Mouse (Mus musculus): ENCODE measurements around the gene Gm17949. TPM values are rescaled to one million over a fixed set of nuclear protein-coding genes. Genes with fewer than 3 reads are reported as not detected.
A peak's percentile ranks its signal among the peaks of the same experiment; 100 is the strongest.

The Gm17949 gene
- polyA plus RNA-seq, 1 experiment from 2014 or later: 0.43 TPM

DNA sequence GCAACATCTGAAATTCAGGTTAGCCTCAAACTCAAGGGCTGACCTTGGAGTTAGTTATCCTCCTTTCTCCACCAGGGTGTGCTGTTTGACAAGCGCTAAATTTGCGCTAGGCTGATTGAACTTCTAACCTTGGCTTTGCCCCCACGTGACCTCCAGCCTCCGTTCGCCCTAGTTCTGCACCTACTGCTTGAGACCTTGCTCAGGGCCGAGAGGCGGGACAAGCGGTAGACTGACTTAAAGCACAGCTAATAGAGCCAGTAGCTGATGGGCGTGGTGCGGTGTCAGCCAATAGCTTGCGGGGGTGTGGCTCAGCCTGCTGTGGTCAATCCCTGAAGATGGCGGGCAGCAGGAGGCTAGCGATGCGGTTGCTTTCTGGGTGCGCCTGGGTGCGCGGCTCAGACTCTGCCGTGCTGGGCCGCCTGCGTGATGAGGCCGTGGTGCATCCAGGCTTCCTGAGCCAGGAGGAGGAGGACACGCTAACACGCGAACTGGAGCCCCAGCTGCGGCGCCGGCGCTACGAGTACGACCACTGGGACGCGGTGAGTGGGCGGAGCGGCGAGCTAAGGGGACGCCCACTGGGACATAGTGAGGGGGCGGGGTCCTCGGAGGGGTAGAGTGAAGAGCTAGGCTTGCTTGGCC is 14.1 kb upstream of the Gm17949 start, which contains the start of gene Alkbh7:
TSS of gene Alkbh7 (plus strand) at position 311 of the 639 bp plus-strand sequence.
- Histone ChIP-seq H3K27me3 (ENCODE audit: poor library complexity, severe bottlenecking) (no peaks in the 10 kb centered on the region), H3K4me1 (peaks cover 19% of the 10 kb centered on the region), H3K36me3 (replicated peaks) (peaks cover 81% of the 10 kb centered on the region), H3K27ac (peak within 1 kb of the TSS; percentile 87), H3K4me3 (peak within 1 kb of the TSS; percentile 85), H3K9me3 (no peaks in the 10 kb centered on the region)
- peak; percentile 97 for DNase-seq (ENCODE audit: extremely low spot score, low spot score)
- WGBS: under 1% methylated on average over 38 of the region's 38 CpGs

DNA sequence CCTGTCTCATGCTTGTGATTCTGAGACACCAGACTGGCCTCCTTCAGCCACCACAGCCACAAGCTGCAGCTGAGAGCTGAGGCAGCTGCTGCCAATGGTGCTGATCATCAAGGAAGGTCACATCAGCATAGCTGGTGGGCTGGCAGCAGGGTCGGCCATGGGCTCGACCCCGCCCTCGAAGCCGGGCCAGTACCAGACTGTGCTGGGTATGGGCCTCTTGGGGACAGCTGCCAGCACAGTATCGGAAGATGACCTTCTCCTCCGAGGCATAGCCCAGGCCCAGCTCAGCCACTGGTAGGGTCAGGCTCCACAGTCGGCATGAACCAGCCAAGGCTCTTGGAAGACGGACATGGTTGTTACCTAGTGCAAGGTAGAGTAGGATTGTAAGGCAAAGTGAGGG is 11.9 kb upstream of the Gm17949 start:
- Histone ChIP-seq H3K27ac (no peak overlapping the region), H3K27me3 (ENCODE audit: poor library complexity, severe bottlenecking) (no peaks in the 10 kb centered on the region), H3K9me3 (no peaks in the 10 kb centered on the region), H3K4me3 (no peak overlapping the region), H3K4me1 (peaks cover 19% of the 10 kb centered on the region), H3K36me3 (replicated peaks) (peaks cover 80% of the 10 kb centered on the region)
- no peak for DNase-seq (ENCODE audit: extremely low spot score, low spot score)
- 91% methylated on average over 9 of the region's 9 CpGs for WGBS

DNA sequence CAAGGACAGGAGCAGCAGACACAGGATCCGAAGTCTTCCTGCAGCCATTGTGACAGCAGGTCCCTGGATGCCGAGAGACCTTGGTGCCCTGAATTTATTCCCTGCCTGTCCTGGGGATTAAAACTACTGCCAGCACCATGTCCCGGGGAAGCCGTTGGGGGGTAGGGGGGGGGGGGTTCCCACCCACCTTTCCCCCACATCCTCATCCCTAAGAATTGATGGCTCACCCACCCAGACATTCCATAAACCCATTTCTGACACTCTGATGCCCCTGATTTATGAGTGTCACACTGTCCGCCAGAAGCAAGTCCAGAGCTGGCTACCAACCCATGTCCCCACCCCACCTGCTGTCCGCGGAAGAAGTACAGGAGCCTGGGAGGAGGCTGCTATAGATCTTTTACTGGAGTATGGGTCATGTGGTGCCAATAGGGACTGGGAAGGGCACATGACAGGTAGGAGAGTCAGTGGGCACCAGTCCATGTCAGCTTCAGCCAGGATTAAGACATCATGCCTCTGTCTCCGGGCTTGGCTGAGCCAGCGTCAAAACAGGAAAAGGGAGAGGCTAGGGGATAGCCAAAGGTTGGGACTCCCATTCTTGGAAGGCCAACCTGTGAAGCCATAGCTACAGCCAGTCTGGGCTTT is 11.2 kb upstream of the Gm17949 start, which contains the start of gene Pspn:
TSS of gene Pspn (minus strand) at position 51 of the 642 bp plus-strand sequence.
- Histone ChIP-seq H3K36me3 (replicated peaks) (peaks cover 80% of the 10 kb centered on the region), H3K9me3 (no peaks in the 10 kb centered on the region), H3K27ac (no peak within 1 kb of the TSS), H3K4me1 (peaks cover 19% of the 10 kb centered on the region), H3K27me3 (ENCODE audit: poor library complexity, severe bottlenecking) (no peaks in the 10 kb centered on the region), H3K4me3 (no peak within 1 kb of the TSS)
- no peak for DNase-seq (ENCODE audit: extremely low spot score, low spot score)
- WGBS: 89% methylated on average over 9 of the region's 9 CpGs

DNA sequence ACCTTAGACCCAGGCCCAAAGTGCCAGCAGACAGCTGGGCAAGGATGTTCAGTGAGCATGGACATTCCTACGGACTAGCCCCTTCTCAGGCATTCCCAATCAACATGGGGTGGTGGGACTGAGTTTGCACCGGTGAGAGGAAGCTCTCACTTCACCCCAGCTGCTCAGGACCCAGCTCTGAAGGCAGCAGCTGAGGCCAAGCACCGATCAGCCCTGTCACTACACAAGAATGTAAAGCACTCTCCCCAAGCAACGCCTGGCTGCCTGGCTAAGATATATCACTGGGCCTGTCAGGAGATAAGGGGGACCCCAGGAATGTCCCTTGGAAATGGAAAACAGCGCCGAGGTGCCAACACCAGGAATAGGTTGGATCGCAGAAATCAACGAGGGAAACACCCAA is 10.0 kb upstream of the Gm17949 start:
- no peak overlapping the region for H3K27ac ChIP-seq
- WGBS: 82% methylated on average over 8 of the region's 8 CpGs
- no peaks in the 10 kb centered on the region for H3K9me3 ChIP-seq
- H3K4me3 ChIP-seq: no peak overlapping the region
- H3K27me3 ChIP-seq (ENCODE audit: poor library complexity, severe bottlenecking): no peaks in the 10 kb centered on the region
- peaks cover 80% of the 10 kb centered on the region for H3K36me3 ChIP-seq (replicated peaks)
- peaks cover 19% of the 10 kb centered on the region for H3K4me1 ChIP-seq
- no peak for DNase-seq (ENCODE audit: extremely low spot score, low spot score)

DNA sequence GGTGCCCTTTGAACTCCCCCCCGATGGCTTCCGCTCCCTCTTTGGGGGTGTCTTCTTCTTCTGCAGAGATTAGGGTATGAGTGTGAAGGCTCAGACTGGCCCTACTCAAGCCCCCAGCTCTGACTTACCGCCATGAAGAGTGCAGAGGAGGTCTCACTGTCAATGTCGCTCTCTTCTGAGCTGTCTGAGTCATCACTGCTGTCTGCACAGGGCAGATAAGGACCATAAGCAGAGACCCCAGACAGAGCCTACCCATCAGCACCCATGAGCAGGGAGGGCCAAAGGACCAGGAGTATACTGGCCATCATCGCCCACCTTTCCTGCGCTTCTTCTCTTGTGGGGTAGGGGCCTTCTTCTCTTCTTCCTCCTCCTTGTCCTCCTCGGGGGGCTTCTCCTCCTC is 7.3 kb upstream of the Gm17949 start:
- Histone ChIP-seq H3K4me3 (no peak overlapping the region), H3K27ac (no peak overlapping the region), H3K4me1 (no peaks in the 10 kb centered on the region), H3K9me3 (no peaks in the 10 kb centered on the region), H3K36me3 (replicated peaks) (peaks cover 97% of the 10 kb centered on the region), H3K27me3 (ENCODE audit: poor library complexity, severe bottlenecking) (no peaks in the 10 kb centered on the region)
- DNase-seq (ENCODE audit: extremely low spot score, low spot score): no peak
- WGBS: 93% methylated on average over 7 of the region's 7 CpGs

DNA sequence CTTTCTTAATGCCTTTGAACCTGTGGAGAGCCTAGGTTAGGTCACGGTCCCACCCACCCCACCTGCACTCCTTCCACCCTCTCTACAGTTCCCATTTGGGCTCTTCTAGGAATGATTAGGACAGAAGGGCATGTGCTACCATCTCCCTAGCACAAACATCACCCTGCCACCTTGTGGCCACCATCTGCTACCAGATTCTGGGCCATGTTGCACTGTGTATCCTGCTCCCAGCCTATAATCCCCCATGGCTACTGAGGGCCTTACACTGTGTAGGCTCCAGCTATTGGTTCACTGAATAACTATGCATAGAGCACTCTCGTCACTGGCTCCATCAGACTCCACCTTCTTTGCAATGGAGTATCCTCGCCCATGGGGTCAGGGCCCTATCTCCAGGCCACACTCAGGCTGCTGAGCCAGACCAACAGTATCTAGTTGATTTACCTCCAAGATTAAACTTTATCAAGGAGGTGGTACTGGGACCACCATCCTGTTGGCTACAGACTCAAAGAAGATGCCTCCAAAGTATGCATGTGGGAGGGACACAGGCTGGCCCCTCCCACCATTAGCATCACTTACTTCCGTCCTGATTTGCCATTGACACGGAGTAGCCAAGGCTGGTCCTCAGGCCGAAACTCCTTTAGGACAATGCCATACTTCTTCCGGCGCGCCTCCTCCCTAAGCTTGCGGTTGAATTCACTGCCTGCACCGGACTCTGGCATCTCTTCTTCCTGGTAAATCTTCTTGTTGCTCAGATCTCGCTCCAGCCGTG is 3.9 kb upstream of the Gm17949 start:
- Histone ChIP-seq H3K27me3 (ENCODE audit: poor library complexity, severe bottlenecking) (no peaks in the 10 kb centered on the region), H3K4me3 (no peak overlapping the region), H3K4me1 (peaks cover 21% of the 10 kb centered on the region), H3K27ac (no peak overlapping the region), H3K36me3 (replicated peaks) (peaks cover 72% of the 10 kb centered on the region), H3K9me3 (no peaks in the 10 kb centered on the region)
- WGBS: 91% methylated on average over 13 of the region's 13 CpGs
- DNase-seq (ENCODE audit: extremely low spot score, low spot score): no peak

DNA sequence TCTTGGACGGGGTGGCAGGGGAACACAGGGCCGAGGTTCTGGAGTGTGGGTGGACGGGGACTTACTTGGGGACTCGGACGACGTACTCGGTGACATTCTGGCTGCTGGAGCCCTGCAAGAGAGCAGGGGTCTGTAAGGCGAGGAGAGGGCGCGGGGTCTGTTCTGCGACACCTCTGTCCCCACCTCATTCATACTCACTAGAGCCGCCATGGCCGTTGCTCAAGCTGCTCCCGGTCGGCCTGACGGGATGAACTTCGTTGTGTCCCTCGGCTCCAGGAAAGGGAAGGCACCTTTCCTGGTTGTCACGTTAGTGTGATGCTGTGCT is 396 bp upstream of the Gm17949 start:
- peaks cover 36% of the 10 kb centered on the region for H3K36me3 ChIP-seq (replicated peaks)
- peaks cover 25% of the 10 kb centered on the region for H3K4me1 ChIP-seq
- H3K4me3 ChIP-seq: peak overlapping the region; percentile 88
- no peaks in the 10 kb centered on the region for H3K27me3 ChIP-seq (ENCODE audit: poor library complexity, severe bottlenecking)
- WGBS: 1% methylated on average over 19 of the region's 19 CpGs
- no peaks in the 10 kb centered on the region for H3K9me3 ChIP-seq
- peak overlapping the region; percentile 96 for H3K27ac ChIP-seq
- no peak for DNase-seq (ENCODE audit: extremely low spot score, low spot score)

DNA sequence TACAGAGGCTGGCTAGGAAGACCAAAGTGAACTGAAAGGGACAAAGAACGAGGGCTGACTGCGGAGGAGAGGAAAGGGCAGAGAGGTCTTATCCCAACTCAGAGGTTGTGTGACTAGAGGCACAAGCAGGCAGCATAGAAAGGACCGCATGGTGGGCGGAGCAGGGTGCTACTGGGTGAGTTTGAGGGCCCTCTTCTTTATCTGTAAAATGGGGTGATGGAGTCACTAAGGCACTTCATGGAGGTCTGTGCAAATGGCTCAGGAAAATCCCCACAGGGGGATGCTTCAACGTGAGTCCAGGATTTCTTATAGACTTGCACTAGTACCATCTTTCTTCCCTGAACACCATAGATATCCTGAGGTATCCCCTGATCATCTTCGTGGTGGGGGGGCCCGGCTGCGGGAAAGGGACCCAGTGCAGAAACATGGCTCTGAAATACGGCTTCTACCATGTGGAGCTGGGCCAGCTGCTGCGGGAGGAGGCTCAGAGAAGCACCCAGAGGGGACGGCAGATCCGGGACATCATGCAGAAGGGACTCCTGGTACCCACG is 1.1 kb downstream of the Gm17949 start:
- Histone ChIP-seq H3K9me3 (no peaks in the 10 kb centered on the region), H3K4me3 (peak overlapping the region; percentile 88), H3K27me3 (ENCODE audit: poor library complexity, severe bottlenecking) (no peaks in the 10 kb centered on the region), H3K27ac (peak overlapping the region; percentile 96), H3K36me3 (replicated peaks) (peaks cover 22% of the 10 kb centered on the region), H3K4me1 (peaks cover 25% of the 10 kb centered on the region)
- DNase-seq (ENCODE audit: extremely low spot score, low spot score): no peak
- whole genome bisulfite sequencing: 75% methylated on average over 13 of the region's 13 CpGs

DNA sequence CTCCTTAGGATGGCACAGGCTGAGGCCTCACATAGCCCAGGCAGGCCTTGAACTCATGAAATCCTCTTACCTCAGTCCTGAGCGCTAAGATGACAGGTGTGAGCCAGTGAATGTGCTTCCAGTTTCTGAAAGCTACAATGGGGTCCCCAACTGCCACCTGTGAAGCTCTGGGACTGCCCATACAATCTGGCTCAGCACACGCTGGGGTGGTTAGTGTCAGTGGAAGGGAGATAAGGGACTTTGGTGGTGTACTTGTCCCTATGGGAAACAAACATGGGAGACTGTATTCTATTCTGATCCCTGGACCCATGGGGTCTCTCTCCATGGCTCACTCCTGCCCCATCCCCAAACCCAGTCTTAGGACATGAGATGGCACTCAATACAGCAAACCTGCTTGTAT is 8.4 kb downstream of the Gm17949 start:
- no peak overlapping the region for H3K27ac ChIP-seq
- DNase-seq (ENCODE audit: extremely low spot score, low spot score): no peak
- no peaks in the 10 kb centered on the region for H3K27me3 ChIP-seq (ENCODE audit: poor library complexity, severe bottlenecking)
- no peaks in the 10 kb centered on the region for H3K9me3 ChIP-seq
- peaks cover 58% of the 10 kb centered on the region for H3K36me3 ChIP-seq (replicated peaks)
- 85% methylated on average over 2 of the region's 2 CpGs for WGBS
- no peaks in the 10 kb centered on the region for H3K4me1 ChIP-seq
- H3K4me3 ChIP-seq: no peak overlapping the region

DNA sequence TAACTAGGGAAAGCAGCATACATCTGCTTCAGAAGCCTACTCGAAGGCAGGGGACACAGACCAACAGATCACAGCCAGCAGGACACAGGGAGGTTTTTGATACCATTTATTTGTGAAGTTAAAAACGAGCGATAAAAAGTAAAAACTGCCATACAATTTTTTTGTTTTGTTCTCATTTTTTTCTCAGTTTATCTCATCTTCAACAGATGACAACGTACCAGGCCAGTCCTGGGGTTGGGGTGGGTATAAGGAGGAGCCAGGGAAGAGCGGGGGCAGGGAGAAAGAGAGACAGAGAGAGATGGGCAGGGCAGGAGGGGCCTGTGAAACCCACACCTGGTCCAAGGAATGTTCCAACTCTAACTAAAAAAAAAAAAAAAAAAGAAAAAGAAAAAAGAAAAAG is 9.7 kb downstream of the Gm17949 start:
- no peak overlapping the region for H3K4me3 ChIP-seq
- no peaks in the 10 kb centered on the region for H3K9me3 ChIP-seq
- H3K4me1 ChIP-seq: no peaks in the 10 kb centered on the region
- H3K27me3 ChIP-seq (ENCODE audit: poor library complexity, severe bottlenecking): no peaks in the 10 kb centered on the region
- WGBS: 93% methylated on average over 5 of the region's 5 CpGs
- peaks cover 70% of the 10 kb centered on the region for H3K36me3 ChIP-seq (replicated peaks)
- H3K27ac ChIP-seq: no peak overlapping the region
- no peak for DNase-seq (ENCODE audit: extremely low spot score, low spot score)

DNA sequence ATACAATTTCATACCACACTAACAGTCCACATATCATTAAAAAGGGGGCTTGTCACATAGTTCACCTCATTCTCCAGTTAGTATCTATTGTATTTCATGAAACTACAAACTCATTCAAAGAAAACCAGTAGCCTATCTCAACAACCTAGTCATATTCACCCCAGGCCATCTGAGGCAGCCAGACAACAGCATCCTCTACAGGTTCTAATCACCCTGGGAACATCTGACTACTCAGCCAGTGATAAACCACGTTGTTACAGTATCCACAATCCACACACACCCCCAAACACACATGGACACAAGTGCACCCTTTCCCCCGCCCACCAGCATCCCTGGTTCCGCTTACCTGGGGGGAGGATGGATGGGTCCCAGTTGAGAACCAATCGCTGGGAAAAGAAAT is 16.2 kb downstream of the Gm17949 start:
- Histone ChIP-seq H3K4me3 (no peak overlapping the region), H3K9me3 (no peaks in the 10 kb centered on the region), H3K4me1 (peaks cover 21% of the 10 kb centered on the region), H3K36me3 (replicated peaks) (peaks cover 70% of the 10 kb centered on the region), H3K27ac (no peak overlapping the region), H3K27me3 (ENCODE audit: poor library complexity, severe bottlenecking) (no peaks in the 10 kb centered on the region)
- DNase-seq (ENCODE audit: extremely low spot score, low spot score): no peak
- WGBS: 92% methylated on average over 4 of the region's 4 CpGs

DNA sequence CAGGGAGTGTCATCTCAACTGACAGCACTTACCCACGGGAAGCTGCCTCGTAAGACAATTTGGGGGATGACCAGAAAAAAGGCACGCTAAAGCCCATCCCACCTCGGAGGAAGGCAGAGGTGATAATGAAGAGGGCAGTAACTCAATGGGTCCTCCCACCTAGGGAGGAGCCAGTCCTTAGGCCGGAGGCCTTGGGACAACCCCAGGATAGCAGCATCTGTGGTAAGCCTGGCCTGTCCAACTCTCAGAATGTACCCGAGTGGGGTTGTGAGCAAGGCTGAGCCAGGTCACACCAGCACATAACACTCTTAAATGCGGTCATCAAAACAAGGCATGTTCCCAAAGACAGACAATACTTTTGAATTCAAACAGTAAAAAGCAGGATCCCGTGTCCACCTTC is 18.4 kb downstream of the Gm17949 start:
- peaks cover 48% of the 10 kb centered on the region for H3K36me3 ChIP-seq (replicated peaks)

More for the DNA sequence above, 18.4 kb downstream of the Gm17949 start:
- Histone ChIP-seq H3K4me1 (peaks cover 22% of the 10 kb centered on the region), H3K27ac (peak overlapping the region; percentile 99; the same call in 1 of the 2 replicates), H3K9me3 (no peaks in the 10 kb centered on the region), H3K27me3 (ENCODE audit: poor library complexity, severe bottlenecking) (no peaks in the 10 kb centered on the region), H3K4me3 (peak overlapping the region; percentile 87)
- WGBS: 66% methylated on average over 8 of the region's 8 CpGs
- DNase-seq (ENCODE audit: extremely low spot score, low spot score): no peak
